Mouse (Mus musculus): Measurements from ENCODE around the gene Ahnak. TPM values are rescaled to one million over a fixed set of nuclear protein-coding genes. Genes with fewer than 3 reads are reported as not detected.
"Not testable (repeated sequence)": the region's sequence is repeated elsewhere in the genome, so short reads cannot be mapped to it uniquely, and the experiment has no call there.

Gene Ahnak
- polyA plus RNA-seq, 1 experiment = 86.8 TPM

DNA sequence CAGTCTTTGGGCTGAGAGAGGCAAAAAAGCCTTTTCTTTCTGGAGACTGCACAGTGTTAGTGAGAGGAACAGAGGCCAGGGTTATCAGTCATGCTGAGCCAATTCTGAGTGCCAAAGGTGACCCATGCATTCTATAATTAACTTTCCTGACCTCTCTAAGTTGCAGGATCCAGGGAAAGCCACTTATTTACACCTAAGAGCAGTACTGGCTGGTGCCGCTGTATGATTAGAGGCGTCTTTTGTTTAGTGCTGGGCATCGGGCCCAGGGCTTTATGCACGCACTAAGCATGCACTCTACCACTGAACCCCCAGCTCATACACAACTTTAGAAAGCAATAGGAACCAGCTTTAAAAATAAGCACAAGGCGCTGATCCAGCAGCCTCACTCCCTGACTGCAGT, 128.2 kb downstream of the Ahnak start:
- H3ac ChIP-seq (ENCODE audit: control insufficient read depth, insufficient read length, low read depth) = no peak overlapping the region
- TF ChIP-seq MYOG (IDR thresholded peaks at IDR 0.05; ENCODE audit: control insufficient read depth, extremely low read depth, insufficient read length) = no peak
- TF ChIP-seq FOSL1 (IDR thresholded peaks at IDR 0.05; ENCODE audit: insufficient read depth, low read length, poor library complexity, severe bottlenecking) = no peak
- TF ChIP-seq MYOD1 (IDR thresholded peaks at IDR 0.05; ENCODE audit: control insufficient read depth, insufficient read length, low read depth) = no peak
- no peak for TF ChIP-seq USF1 (IDR thresholded peaks at IDR 0.05; ENCODE audit: low read depth)
- TF ChIP-seq MAX (IDR thresholded peaks at IDR 0.05) = no peak
- no peak for TF ChIP-seq CEBPB (IDR thresholded peaks at IDR 0.05; ENCODE audit: low read depth)
- no peak for TF ChIP-seq CTCF (IDR thresholded peaks at IDR 0.05; ENCODE audit: control insufficient read depth, insufficient read depth, insufficient read length)
- no peaks in the 10 kb centered on the region for H3K36me3 ChIP-seq (ENCODE audit: control insufficient read depth, insufficient read depth)
- no peaks in the 10 kb centered on the region for H3K79me3 ChIP-seq (ENCODE audit: low read depth)
- H3K27me3 ChIP-seq (ENCODE audit: control insufficient read depth, insufficient read depth, insufficient read length) = no peaks in the 10 kb centered on the region
- H3K4me3 ChIP-seq (ENCODE audit: insufficient read depth, poor library complexity, severe bottlenecking) = no peak overlapping the region
- no peaks in the 10 kb centered on the region for H3K79me2 ChIP-seq (ENCODE audit: control insufficient read depth, insufficient read depth)

- Histone ChIP-seq H3K27me3 (ENCODE audit: control insufficient read depth, insufficient read depth, insufficient read length) (no peaks in the 10 kb centered on the region), H3K4me3 (ENCODE audit: insufficient read depth, poor library complexity, severe bottlenecking) (no peak overlapping the region), H3K79me2 (ENCODE audit: control insufficient read depth, insufficient read depth) (no peaks in the 10 kb centered on the region), H3K79me3 (ENCODE audit: low read depth) (no peaks in the 10 kb centered on the region), H3ac (ENCODE audit: control insufficient read depth, insufficient read length, low read depth) (no peak overlapping the region), H3K36me3 (ENCODE audit: control insufficient read depth, insufficient read depth) (no peaks in the 10 kb centered on the region)
- TF ChIP-seq CEBPB (IDR thresholded peaks at IDR 0.05; ENCODE audit: low read depth) (no peak), MYOD1 (IDR thresholded peaks at IDR 0.05; ENCODE audit: control insufficient read depth, insufficient read length, low read depth) (no peak), FOSL1 (IDR thresholded peaks at IDR 0.05; ENCODE audit: insufficient read depth, low read length, poor library complexity, severe bottlenecking) (no peak), MAX (IDR thresholded peaks at IDR 0.05) (no peak), CTCF (IDR thresholded peaks at IDR 0.05; ENCODE audit: control insufficient read depth, insufficient read depth, insufficient read length) (no peak), MYOG (IDR thresholded peaks at IDR 0.05; ENCODE audit: control insufficient read depth, extremely low read depth, insufficient read length) (no peak), USF1 (IDR thresholded peaks at IDR 0.05; ENCODE audit: low read depth) (no peak)
These were observed 130.8 kb downstream of the Ahnak start for GRCm38 (mm10) chr19:9119655-9120425.

- Histone ChIP-seq H3ac (ENCODE audit: control insufficient read depth, insufficient read length, low read depth) (no peak overlapping the region), H3K79me2 (ENCODE audit: control insufficient read depth, insufficient read depth) (no peaks in the 10 kb centered on the region), H3K79me3 (ENCODE audit: low read depth) (no peaks in the 10 kb centered on the region), H3K36me3 (ENCODE audit: control insufficient read depth, insufficient read depth) (no peaks in the 10 kb centered on the region), H3K4me3 (ENCODE audit: insufficient read depth, poor library complexity, severe bottlenecking) (no peak overlapping the region), H3K27me3 (ENCODE audit: control insufficient read depth, insufficient read depth, insufficient read length) (no peaks in the 10 kb centered on the region)
- TF ChIP-seq MYOG (IDR thresholded peaks at IDR 0.05; ENCODE audit: control insufficient read depth, extremely low read depth, insufficient read length) (no peak), MYOD1 (IDR thresholded peaks at IDR 0.05; ENCODE audit: control insufficient read depth, insufficient read length, low read depth) (no peak), CTCF (IDR thresholded peaks at IDR 0.05; ENCODE audit: control insufficient read depth, insufficient read depth, insufficient read length) (no peak), CEBPB (IDR thresholded peaks at IDR 0.05; ENCODE audit: low read depth) (no peak), MAX (IDR thresholded peaks at IDR 0.05) (no peak), USF1 (IDR thresholded peaks at IDR 0.05; ENCODE audit: low read depth) (no peak)
These were observed 133.3 kb downstream of the Ahnak start for GRCm38 (mm10) chr19:9122390-9122789.

GRCm38 (mm10) chr19:9123986-9124385, 134.9 kb downstream of the Ahnak start:
- not testable (repeated sequence) for H3K36me3 ChIP-seq (ENCODE audit: control insufficient read depth, insufficient read depth); H3K79me3 ChIP-seq (ENCODE audit: low read depth); H3K4me3 ChIP-seq (ENCODE audit: insufficient read depth, poor library complexity, severe bottlenecking); H3K27me3 ChIP-seq (ENCODE audit: control insufficient read depth, insufficient read depth, insufficient read length); H3K79me2 ChIP-seq (ENCODE audit: control insufficient read depth, insufficient read depth); H3ac ChIP-seq (ENCODE audit: control insufficient read depth, insufficient read length, low read depth)

Other genes starting within 250 kb of the Ahnak start
- gene 1700092M07Rik, start 248.6 kb upstream of the Ahnak start, polyA plus RNA-seq (2012; fragmentation: generic; extraction: Trizol) = 1.7 TPM
- 32.9 TPM for gene Stx5a, start 247.9 kb upstream of the Ahnak start, polyA plus RNA-seq (2012; fragmentation: generic; extraction: Trizol)
- gene Nxf1, start 232.2 kb upstream of the Ahnak start, polyA plus RNA-seq (2012; fragmentation: generic; extraction: Trizol) = 78.5 TPM
- gene Tmem223, start 218.3 kb upstream of the Ahnak start, polyA plus RNA-seq (2012; fragmentation: generic; extraction: Trizol) = 58.2 TPM
- 28.7 TPM for gene Tmem179b, start 214.8 kb upstream of the Ahnak start, polyA plus RNA-seq (2012; fragmentation: generic; extraction: Trizol)
- gene Taf6l, start 202.9 kb upstream of the Ahnak start, polyA plus RNA-seq (2012; fragmentation: generic; extraction: Trizol) = 28.5 TPM
- 178 TPM for gene Polr2g, start 190.7 kb upstream of the Ahnak start, polyA plus RNA-seq (2012; fragmentation: generic; extraction: Trizol)
- gene Zbtb3, start 186.7 kb upstream of the Ahnak start, polyA plus RNA-seq (2012; fragmentation: generic; extraction: Trizol) = 3.6 TPM
- gene Ttc9c, start 170.0 kb upstream of the Ahnak start, polyA plus RNA-seq (2012; fragmentation: generic; extraction: Trizol) = 17.7 TPM
- 45.5 TPM for gene Hnrnpul2, start 169.3 kb upstream of the Ahnak start, polyA plus RNA-seq (2012; fragmentation: generic; extraction: Trizol)
- gene AC129217.1, start 159.5 kb upstream of the Ahnak start, polyA plus RNA-seq (2012; fragmentation: generic; extraction: Trizol) = 0.54 TPM
- gene Bscl2, start 151.8 kb upstream of the Ahnak start, polyA plus RNA-seq (2012; fragmentation: generic; extraction: Trizol) = 5.4 TPM
- 0.20 TPM for gene Gng3, start 150.1 kb upstream of the Ahnak start, polyA plus RNA-seq (2012; fragmentation: generic; extraction: Trizol)
- 0.25 TPM for gene Lrrn4cl, start 138.5 kb upstream of the Ahnak start, polyA plus RNA-seq (2012; fragmentation: generic; extraction: Trizol)
- 169 TPM for gene Ubxn1, start 117.8 kb upstream of the Ahnak start, polyA plus RNA-seq (2012; fragmentation: generic; extraction: Trizol)
- 34.4 TPM for gene Uqcc3, start 108.4 kb upstream of the Ahnak start, polyA plus RNA-seq (2012; fragmentation: generic; extraction: Trizol)
- gene Lbhd1, start 105.6 kb upstream of the Ahnak start, polyA plus RNA-seq (2012; fragmentation: generic; extraction: Trizol) = 8.6 TPM
- not detected for gene Gm49403, start 105.4 kb upstream of the Ahnak start, polyA plus RNA-seq (2012; fragmentation: generic; extraction: Trizol)
- 175 TPM for gene 1810009A15Rik, start 100.4 kb upstream of the Ahnak start, polyA plus RNA-seq (2012; fragmentation: generic; extraction: Trizol)
- gene Gm49416, start 100.4 kb upstream of the Ahnak start, polyA plus RNA-seq (2012; fragmentation: generic; extraction: Trizol) = 0.61 TPM
- gene Ints5, start 96.3 kb upstream of the Ahnak start, polyA plus RNA-seq (2012; fragmentation: generic; extraction: Trizol) = 48.0 TPM
- gene Ganab, start 91.2 kb upstream of the Ahnak start, polyA plus RNA-seq (2012; fragmentation: generic; extraction: Trizol) = 117 TPM
- 60.1 TPM for gene B3gat3, start 68.9 kb upstream of the Ahnak start, polyA plus RNA-seq (2012; fragmentation: generic; extraction: Trizol)
- 10.4 TPM for gene Rom1, start 59.9 kb upstream of the Ahnak start, polyA plus RNA-seq (2012; fragmentation: generic; extraction: Trizol)
- gene Eml3, start 59.7 kb upstream of the Ahnak start, polyA plus RNA-seq (2012; fragmentation: generic; extraction: Trizol) = 28.7 TPM
- gene Mta2, start 47.4 kb upstream of the Ahnak start, polyA plus RNA-seq (2012; fragmentation: generic; extraction: Trizol) = 109 TPM
- gene Tut1, start 35.4 kb upstream of the Ahnak start, polyA plus RNA-seq (2012; fragmentation: generic; extraction: Trizol) = 24.2 TPM
- 1,028 TPM for gene Eef1g, start 22.2 kb upstream of the Ahnak start, polyA plus RNA-seq (2012; fragmentation: generic; extraction: Trizol)
- gene Scgb1a1, start 98.7 kb downstream of the Ahnak start, polyA plus RNA-seq (2012; fragmentation: generic; extraction: Trizol) = not detected
- 4.1 TPM for gene Asrgl1, start 146.4 kb downstream of the Ahnak start, polyA plus RNA-seq (2012; fragmentation: generic; extraction: Trizol)

Data from C2C12 (cell line).